Mouse (Mus musculus) liver, embryonic 15.5 days (tissue): ENCODE results near the gene Lyl1. TPM values are rescaled to one million over a fixed set of nuclear protein-coding genes. Genes with fewer than 3 reads are reported as not detected.
"Not testable (repeated sequence)": the region's sequence is repeated elsewhere in the genome, so short reads cannot be mapped to it uniquely, and the experiment has no call there.

Experiments
- ATAC-seq: fragments of 200-750 bp; cut with Nextera tagmentation; 2 replicates; pipeline ENCODE4 v1.8.0; 2017; ENCODE audit warnings: moderate number of reproducible peaks, mild to moderate bottlenecking, moderate library complexity; ENCODE audit not compliant: insufficient read depth
- H3K27ac ChIP-seq: fragments of 300-500 bp; sonication (generic); replicated peaks from 2 replicates; pipeline ENCODE4 v1.5.1; 2015; ENCODE audit warnings: mild to moderate bottlenecking, inconsistent platforms
- H3K27me3 ChIP-seq: fragments of 300-500 bp; sonication (generic); 2 replicates; pipeline ENCODE4 v1.6.1; 2015; ENCODE audit warnings: mild to moderate bottlenecking, inconsistent platforms
- H3K36me3 ChIP-seq: fragments of 300-500 bp; sonication (generic); replicated peaks from 2 replicates; pipeline ENCODE4 v1.6.1; 2015; ENCODE audit warnings: moderate library complexity, mild to moderate bottlenecking, inconsistent platforms
- H3K4me1 ChIP-seq: fragments of 300-500 bp; sonication (generic); replicated peaks from 2 replicates; pipeline ENCODE4 v1.6.1; 2015; ENCODE audit warnings: inconsistent platforms
- H3K4me2 ChIP-seq: fragments of 300-500 bp; sonication (generic); 2 replicates; pipeline ENCODE4 v1.6.1; 2015; ENCODE audit warnings: moderate library complexity, mild to moderate bottlenecking, inconsistent platforms
- H3K4me3 ChIP-seq: fragments of 300-500 bp; sonication (generic); replicated peaks from 2 replicates; pipeline ENCODE4 v1.5.1; 2015; ENCODE audit warnings: mild to moderate bottlenecking, inconsistent platforms
- H3K9ac ChIP-seq: fragments of 300-500 bp; sonication (generic); 2 replicates; pipeline ENCODE4 v1.6.1; 2015; ENCODE audit warnings: moderate library complexity, mild to moderate bottlenecking, inconsistent platforms
- H3K9me3 ChIP-seq: fragments of 300-500 bp; sonication (generic); replicated peaks from 2 replicates; pipeline ENCODE4 v1.6.1; 2016; ENCODE audit warnings: inconsistent platforms
- WGBS: fragments of 180-500 bp; shearing (Covaris S2); methylation state at CpG from one replicate; pipeline ENCODE4 v1.1.7; 2015; ENCODE audit warnings: mixed read lengths; ENCODE audit not compliant: insufficient replicate concordance; 5-methylcytosine and 5-hydroxymethylcytosine counted together
- polyA plus RNA-seq: library from polyadenylated mRNA; unstranded; fragments of >200 nt; fragmentation: Nextera tagmentation; extraction: Ambion mirVana; gene quantifications from 2 replicates; pipeline ENCODE4 v1.2.1, GENCODE M21; 2015

Gene Lyl1
- polyA plus RNA-seq, 1 experiment from 2014 or later, result 55.3 TPM

- not testable (repeated sequence) for H3K27me3 ChIP-seq, H3K9ac ChIP-seq, H3K4me2 ChIP-seq, H3K9me3 ChIP-seq, H3K4me3 ChIP-seq
- Histone ChIP-seq H3K4me1 (peaks cover 40% of the 10 kb centered on the region), H3K36me3 (peaks cover 41% of the 10 kb centered on the region), H3K27ac (peak overlapping the region; percentile 0; the same call in 1 of the 2 replicates)
- 62% methylated on average over 5 of the region's 5 CpGs for WGBS
- peak; percentile 51 for ATAC-seq
Observed at GRCm38 (mm10) chr8:84670295-84671006, 30.8 kb upstream of the Lyl1 start.

- H3K4me1 ChIP-seq, result peaks cover 10% of the 10 kb centered on the region
- WGBS, result 79% methylated on average over 5 of the region's 5 CpGs
- ATAC-seq, result no peak
- no peak overlapping the region for H3K4me3 ChIP-seq
- H3K4me2 ChIP-seq, result no peak overlapping the region
- H3K36me3 ChIP-seq, result peaks cover 64% of the 10 kb centered on the region
- no peak overlapping the region for H3K9ac ChIP-seq
- no peak overlapping the region for H3K27ac ChIP-seq
- H3K9me3 ChIP-seq, result no peaks in the 10 kb centered on the region
- H3K27me3 ChIP-seq, result no peaks in the 10 kb centered on the region
Observed at GRCm38 (mm10) chr8:84677305-84677704, 24.0 kb upstream of the Lyl1 start.

- no peak overlapping the region for H3K4me2 ChIP-seq
- no peaks in the 10 kb centered on the region for H3K27me3 ChIP-seq
- H3K36me3 ChIP-seq, result peaks cover 47% of the 10 kb centered on the region
- WGBS, result 68% methylated on average over 2 of the region's 2 CpGs
- no peaks in the 10 kb centered on the region for H3K9me3 ChIP-seq
- no peak for ATAC-seq
- H3K4me3 ChIP-seq, result no peak overlapping the region
- H3K4me1 ChIP-seq, result peaks cover 45% of the 10 kb centered on the region
- no peak overlapping the region for H3K27ac ChIP-seq
- no peak overlapping the region for H3K9ac ChIP-seq
Observed at GRCm38 (mm10) chr8:84681476-84681875, 19.8 kb upstream of the Lyl1 start.

- Histone ChIP-seq H3K9me3 (no peaks in the 10 kb centered on the region), H3K36me3 (peaks cover 41% of the 10 kb centered on the region), H3K27me3 (no peaks in the 10 kb centered on the region), H3K4me1 (peaks cover 47% of the 10 kb centered on the region), H3K4me3 (no peak overlapping the region), H3K27ac (no peak overlapping the region), H3K4me2 (no peak overlapping the region), H3K9ac (no peak overlapping the region)
- 60% methylated on average over 2 of the region's 2 CpGs for WGBS
- no peak for ATAC-seq
Observed at GRCm38 (mm10) chr8:84682257-84682656, 19.0 kb upstream of the Lyl1 start.

- Histone ChIP-seq H3K36me3 (peaks cover 39% of the 10 kb centered on the region), H3K4me1 (peaks cover 60% of the 10 kb centered on the region), H3K27ac (no peak overlapping the region), H3K9ac (no peak overlapping the region), H3K27me3 (no peaks in the 10 kb centered on the region), H3K4me3 (no peak overlapping the region), H3K4me2 (no peak overlapping the region), H3K9me3 (no peaks in the 10 kb centered on the region)
- WGBS, result 52% methylated on average over 3 of the region's 3 CpGs
- ATAC-seq, result no peak
Observed at GRCm38 (mm10) chr8:84684537-84684936, 16.7 kb upstream of the Lyl1 start.

- Histone ChIP-seq H3K27me3 (no peaks in the 10 kb centered on the region), H3K4me2 (peak within 1 kb of the TSS; percentile 91), H3K4me3 (peak within 1 kb of the TSS; percentile 98), H3K27ac (peak within 1 kb of the TSS; percentile 93), H3K4me1 (peaks cover 74% of the 10 kb centered on the region), H3K36me3 (peaks cover 35% of the 10 kb centered on the region), H3K9ac (peak within 1 kb of the TSS; percentile 98), H3K9me3 (no peaks in the 10 kb centered on the region)
- 5% methylated on average over 20 of the region's 20 CpGs for WGBS
- ATAC-seq, result 0 out of 2 replicates have a peak, but pooled peaks have one; percentile 4
Observed at GRCm38 (mm10) chr8:84686191-84687002, 14.9 kb upstream of the Lyl1 start, which contains the start of gene Trmt1. Trmt1 (plus strand) TSS chr8:84686307.

GRCm38 (mm10) chr8:84687003-84687704 lies 14.1 kb upstream of the Lyl1 start:
- Histone ChIP-seq H3K27me3 (no peaks in the 10 kb centered on the region), H3K27ac (peak overlapping the region; percentile 93), H3K4me3 (peak overlapping the region; percentile 98), H3K9ac (peak overlapping the region; percentile 98), H3K9me3 (no peaks in the 10 kb centered on the region), H3K4me2 (peak overlapping the region; percentile 91), H3K36me3 (peaks cover 37% of the 10 kb centered on the region), H3K4me1 (peaks cover 71% of the 10 kb centered on the region)
- under 1% methylated on average over 59 of the region's 62 CpGs for WGBS
- ATAC-seq, result peak; percentile 37

- Histone ChIP-seq H3K4me1 (peaks cover 66% of the 10 kb centered on the region), H3K9me3 (no peaks in the 10 kb centered on the region), H3K9ac (peak within 1 kb of the TSS; percentile 98), H3K4me3 (peak within 1 kb of the TSS; percentile 98), H3K27ac (peak within 1 kb of the TSS; percentile 93), H3K36me3 (peaks cover 37% of the 10 kb centered on the region), H3K27me3 (no peaks in the 10 kb centered on the region), H3K4me2 (peak within 1 kb of the TSS; percentile 91)
- ATAC-seq, result peak; percentile 78
- WGBS, result under 1% methylated on average over 34 of the region's 37 CpGs
Observed at GRCm38 (mm10) chr8:84687705-84688100, 13.6 kb upstream of the Lyl1 start, which contains the start of gene Nacc1. Nacc1 (minus strand) TSS chr8:84687862.

GRCm38 (mm10) chr8:84689091-84689915 lies 12.0 kb upstream of the Lyl1 start:
- Histone ChIP-seq H3K9me3 (no peaks in the 10 kb centered on the region), H3K4me3 (peak overlapping the region; percentile 98), H3K4me2 (peak overlapping the region; percentile 91), H3K36me3 (peaks cover 38% of the 10 kb centered on the region), H3K4me1 (peaks cover 56% of the 10 kb centered on the region), H3K27ac (peak overlapping the region; percentile 93), H3K9ac (peak overlapping the region; percentile 67), H3K27me3 (no peaks in the 10 kb centered on the region)
- peak; percentile 62 for ATAC-seq
- WGBS, result under 1% methylated on average over 47 of the region's 47 CpGs

- peaks cover 68% of the 10 kb centered on the region for H3K36me3 ChIP-seq
Observed at GRCm38 (mm10) chr8:84693332-84693731, 7.9 kb upstream of the Lyl1 start.

More at GRCm38 (mm10) chr8:84693332-84693731, 7.9 kb upstream of the Lyl1 start:
- WGBS, result 70% methylated on average over 4 of the region's 4 CpGs
- no peak overlapping the region for H3K4me2 ChIP-seq
- no peaks in the 10 kb centered on the region for H3K27me3 ChIP-seq
- H3K9me3 ChIP-seq, result no peaks in the 10 kb centered on the region
- H3K4me1 ChIP-seq, result peaks cover 28% of the 10 kb centered on the region
- H3K9ac ChIP-seq, result no peak overlapping the region
- H3K27ac ChIP-seq, result no peak overlapping the region
- H3K4me3 ChIP-seq, result no peak overlapping the region
- ATAC-seq, result no peak
